Mouse (Mus musculus): Measurements from ENCODE around the gene Impdh1. TPM values are rescaled to one million over a fixed set of nuclear protein-coding genes. Genes with fewer than 3 reads are reported as not detected.
A peak's percentile ranks its signal among the peaks of the same experiment; 100 is the strongest.
"Not testable (repeated sequence)": the region's sequence is repeated elsewhere in the genome, so short reads cannot be mapped to it uniquely, and the experiment has no call there.

The Impdh1 gene
- 10 to 100 TPM; 22.7 to 23.0 TPM for total RNA-seq (2021)

DNA sequence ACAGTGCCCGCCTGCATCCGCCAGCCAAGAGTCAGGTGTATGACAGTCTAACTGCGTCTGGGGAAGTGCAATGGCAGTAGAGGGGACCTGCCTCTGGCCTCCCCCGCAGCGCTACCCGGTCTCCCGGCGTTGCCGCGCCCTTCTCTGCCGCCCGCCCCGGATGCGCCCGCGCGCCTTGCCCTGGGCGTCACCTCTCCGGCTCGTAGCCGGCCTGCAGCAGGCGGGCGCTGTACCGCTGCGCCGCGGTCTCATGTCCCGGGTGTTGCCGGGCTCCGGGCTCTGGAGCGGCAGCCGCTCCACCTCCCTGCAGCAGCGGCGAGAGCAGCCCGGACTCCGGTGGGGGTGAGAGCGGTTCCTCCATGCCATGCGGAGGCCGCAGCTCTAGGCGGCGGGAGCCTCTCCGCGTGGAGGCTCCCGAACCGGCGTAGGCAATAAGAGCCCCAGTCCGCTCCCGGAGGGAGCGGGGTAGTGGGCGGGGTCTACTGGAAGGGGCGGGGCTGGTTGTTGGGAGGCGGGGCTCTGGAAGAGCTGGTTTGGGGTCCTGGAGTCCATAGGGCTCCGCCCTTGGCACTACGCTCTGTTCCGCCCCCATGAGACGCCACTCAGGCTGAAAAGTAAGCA lies at the start of gene Impdh1:
Gene Impdh1, minus strand, starts transcription at position 484 of the 621 bp plus-strand sequence.
- DNase-seq (ENCODE audit: low spot score), result peak; percentile 71
- intact Hi-C loops (cut with DNase I), result no loop called here

DNA sequence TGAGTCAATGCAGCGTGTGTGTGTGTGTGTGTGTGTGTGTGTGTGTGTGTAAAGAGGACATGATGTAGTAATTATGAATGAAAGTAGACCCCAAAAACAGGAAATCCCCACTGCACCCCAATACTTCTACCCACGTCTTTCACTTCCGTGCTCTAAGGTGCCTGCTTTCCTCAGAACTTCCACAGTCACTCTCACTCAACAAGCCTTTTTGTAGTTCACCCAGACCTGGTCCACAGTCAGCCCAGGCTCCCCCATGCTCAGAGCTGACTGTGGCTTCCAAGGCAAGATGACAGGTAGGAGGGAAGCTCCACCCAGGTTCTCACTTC lies 48.3 kb upstream of the Impdh1 start:
- intact Hi-C loops (cut with DNase I), result loop anchor here (2.0 kb wide), 1 partner anchor 14 kb away; no protein-coding TSS in a partner anchor
- DNase-seq (ENCODE audit: low spot score), result no peak

DNA sequence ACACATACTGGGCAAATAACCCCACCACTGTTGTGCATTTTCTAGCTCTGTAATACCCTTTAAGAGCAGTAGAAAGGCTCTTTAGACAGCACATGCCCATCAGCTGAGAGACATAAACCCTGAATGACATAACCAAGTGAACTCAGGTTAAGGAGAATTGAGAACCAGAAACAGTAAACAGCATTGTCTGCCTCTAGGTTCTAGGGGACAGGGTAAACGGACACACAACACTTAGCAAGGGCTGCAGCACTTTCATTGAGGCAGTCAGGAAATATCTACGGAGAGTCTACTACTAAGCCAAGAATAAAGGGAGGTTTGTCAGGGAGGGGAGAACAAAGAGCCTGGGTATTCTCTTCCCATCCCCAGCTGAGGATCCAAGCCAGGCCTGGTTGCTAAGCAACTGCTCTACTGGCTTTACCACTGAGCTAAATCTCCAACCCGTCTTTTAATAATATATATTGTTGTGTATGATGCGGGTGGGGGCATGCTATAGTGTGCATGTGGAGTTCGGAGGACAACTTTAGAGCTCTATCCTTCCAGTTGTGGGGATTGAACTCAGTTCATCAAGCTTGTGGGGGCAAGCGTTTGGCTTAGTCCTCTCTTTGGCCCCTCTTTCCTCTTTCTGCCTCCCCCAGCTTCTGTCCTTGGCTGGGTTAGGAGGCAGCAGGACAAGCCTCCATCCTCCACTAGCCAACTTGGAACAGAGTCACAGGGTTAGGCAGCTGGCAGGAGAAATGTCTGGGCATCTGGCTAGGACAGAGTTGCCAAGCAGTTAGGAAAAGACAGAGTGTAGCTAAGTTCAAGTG lies 47.7 kb upstream of the Impdh1 start:
- intact Hi-C loops (cut with DNase I), result loop anchor here (2.0 kb wide), 1 partner anchor 13 kb away; no protein-coding TSS in a partner anchor
- DNase-seq (ENCODE audit: low spot score), result peak; percentile 49

DNA sequence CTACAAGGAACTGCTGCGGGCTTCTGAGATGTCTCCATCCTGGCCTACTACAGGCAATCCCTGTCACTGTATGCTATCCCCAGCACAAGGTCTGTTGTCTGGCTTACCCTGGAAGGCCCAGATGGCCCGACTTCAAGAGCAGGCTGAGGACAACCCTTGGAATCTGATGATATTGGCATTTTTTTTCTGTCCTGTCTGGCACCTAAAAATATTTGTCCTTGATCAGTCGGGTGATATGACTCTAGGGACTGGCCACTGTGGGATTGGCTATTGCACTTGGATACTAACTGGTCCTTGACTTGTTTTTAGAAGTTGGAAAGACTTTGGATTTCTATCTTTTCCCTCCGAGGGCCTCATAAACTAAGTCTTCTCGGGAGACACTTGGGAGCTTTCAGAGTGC lies 45.7 kb upstream of the Impdh1 start:
- intact Hi-C loops (cut with DNase I), result no loop called here
- no peak for DNase-seq (ENCODE audit: low spot score)

- DNase-seq (ENCODE audit: low spot score), result no peak
- intact Hi-C loops (cut with DNase I), result no loop called here
These were observed 43.3 kb upstream of the Impdh1 start for GRCm38 (mm10) chr6:29259418-29259817.

GRCm38 (mm10) chr6:29247072-29247471 lies 30.9 kb upstream of the Impdh1 start:
- DNase-seq (ENCODE audit: low spot score), result no peak
- intact Hi-C loops (cut with DNase I), result no loop called here

DNA sequence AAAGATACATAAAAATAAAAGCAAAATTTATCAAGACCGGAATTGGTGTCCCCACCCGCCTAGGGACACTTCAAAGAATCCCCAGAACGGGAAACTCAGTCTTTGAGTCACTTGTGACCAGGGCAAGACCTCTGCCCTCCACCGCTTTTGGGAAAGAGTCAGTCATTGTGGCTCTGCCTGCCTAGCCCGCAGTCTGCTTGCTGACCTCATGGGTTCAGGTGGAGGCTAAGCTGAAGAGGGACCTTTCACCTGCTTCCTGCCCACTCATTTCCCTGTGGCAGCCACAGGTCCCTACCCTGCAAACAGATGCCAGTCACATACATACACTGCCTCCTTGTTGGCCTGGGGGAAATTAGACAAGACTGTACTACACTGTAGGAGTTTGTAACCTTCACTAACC lies 30.4 kb upstream of the Impdh1 start:
- intact Hi-C loops (cut with DNase I), result no loop called here
- no peak for DNase-seq (ENCODE audit: low spot score)

DNA sequence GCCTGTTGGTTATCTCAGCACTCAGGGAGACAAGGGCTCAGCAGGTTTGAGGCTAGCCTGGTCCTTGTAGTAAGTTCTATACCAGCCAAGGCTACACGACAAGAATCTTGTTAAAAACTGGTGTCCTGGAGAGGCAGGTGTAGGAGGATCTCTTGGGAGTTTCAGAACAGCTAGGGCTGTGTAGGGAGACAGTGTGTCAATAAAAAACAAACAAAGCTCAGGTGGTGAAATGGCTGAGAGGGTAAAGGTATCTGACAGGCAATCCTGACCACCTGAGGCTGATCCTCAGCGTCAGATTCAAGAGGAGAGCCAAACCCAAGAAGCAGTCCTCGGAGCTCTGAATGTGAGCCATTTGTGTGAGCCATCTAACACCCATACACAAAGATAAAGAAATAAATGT lies 30.0 kb upstream of the Impdh1 start:
- intact Hi-C loops (cut with DNase I), result no loop called here
- DNase-seq (ENCODE audit: low spot score), result no peak

DNA sequence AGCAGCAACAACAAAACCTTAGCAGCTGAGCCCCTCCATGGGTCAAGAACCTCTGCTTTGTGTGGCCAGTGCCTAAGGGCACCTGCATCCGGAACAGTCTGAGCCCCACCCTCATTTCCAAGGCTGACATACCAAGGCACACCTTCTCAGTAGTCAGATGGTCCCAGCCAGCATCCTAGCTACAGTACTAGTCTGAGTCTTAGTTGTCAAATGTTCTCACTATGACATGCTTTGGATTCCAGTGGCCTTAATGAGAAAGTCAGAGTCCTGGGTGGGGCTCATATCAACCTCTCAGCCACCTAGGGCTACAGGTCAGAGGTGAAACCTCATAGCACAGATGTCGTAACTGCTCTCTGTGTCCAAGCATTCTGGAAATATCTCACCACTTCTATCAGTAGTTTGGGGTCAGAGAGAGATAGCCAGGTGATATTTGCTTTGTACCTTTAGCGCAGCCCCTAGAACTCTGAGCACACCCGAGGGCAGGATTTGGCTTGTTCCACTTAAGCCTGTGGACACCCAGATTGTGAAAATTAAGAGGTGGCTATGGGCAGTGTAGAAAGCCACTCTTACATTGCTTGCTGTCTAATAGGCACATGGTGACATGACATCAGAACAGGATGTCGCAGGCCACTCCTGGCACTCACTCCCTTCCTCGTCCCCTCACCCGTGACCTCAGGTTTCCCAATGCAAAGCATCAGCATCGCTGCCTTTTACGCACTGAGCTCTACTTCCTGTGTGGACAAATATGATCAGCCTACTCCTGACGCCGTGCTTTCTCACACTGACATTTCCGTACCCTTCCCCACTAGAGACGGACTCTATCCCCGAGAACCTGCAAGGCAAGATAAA lies 29.3 kb upstream of the Impdh1 start:
- no peak for DNase-seq (ENCODE audit: low spot score)
- intact Hi-C loops (cut with DNase I), result no loop called here

DNA sequence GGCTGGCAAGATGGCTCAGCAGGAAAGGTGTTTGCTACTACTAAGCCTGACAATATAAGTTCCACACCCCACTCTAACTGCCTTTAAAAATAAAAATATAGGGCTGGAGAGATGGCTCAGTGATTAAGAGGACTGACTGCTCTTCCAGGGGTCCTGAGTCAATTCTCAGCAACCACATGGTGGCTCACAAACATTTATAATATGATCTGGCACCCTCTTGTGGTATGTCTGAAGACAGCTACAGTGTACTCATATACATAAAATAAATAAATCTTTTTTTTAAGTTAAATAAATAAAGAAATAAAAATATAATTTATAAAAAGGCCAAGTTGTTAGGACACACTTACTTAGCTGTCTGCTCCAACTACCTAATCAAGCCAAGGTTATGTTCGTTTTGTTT lies 26.1 kb upstream of the Impdh1 start:
- intact Hi-C loops (cut with DNase I), result no loop called here
- DNase-seq (ENCODE audit: low spot score), result no peak

- no peak for DNase-seq (ENCODE audit: low spot score)
- intact Hi-C loops (cut with DNase I), result loop anchor here (1.0 to 2.0 kb wide), 2 partner anchors 37 to 75 kb away; no protein-coding TSS in a partner anchor
These were observed 25.5 kb upstream of the Impdh1 start for GRCm38 (mm10) chr6:29241697-29242096.

- DNase-seq (ENCODE audit: low spot score), result no peak
- intact Hi-C loops (cut with DNase I), result loop anchor here (1.0 to 2.0 kb wide), 3 partner anchors 36 to 74 kb away; no protein-coding TSS in a partner anchor
These were observed 24.6 kb upstream of the Impdh1 start for GRCm38 (mm10) chr6:29240806-29241205.

- intact Hi-C loops (cut with DNase I), result no loop called here
- no peak for DNase-seq (ENCODE audit: low spot score)
These were observed 18.1 kb upstream of the Impdh1 start for GRCm38 (mm10) chr6:29234272-29234671.

DNA sequence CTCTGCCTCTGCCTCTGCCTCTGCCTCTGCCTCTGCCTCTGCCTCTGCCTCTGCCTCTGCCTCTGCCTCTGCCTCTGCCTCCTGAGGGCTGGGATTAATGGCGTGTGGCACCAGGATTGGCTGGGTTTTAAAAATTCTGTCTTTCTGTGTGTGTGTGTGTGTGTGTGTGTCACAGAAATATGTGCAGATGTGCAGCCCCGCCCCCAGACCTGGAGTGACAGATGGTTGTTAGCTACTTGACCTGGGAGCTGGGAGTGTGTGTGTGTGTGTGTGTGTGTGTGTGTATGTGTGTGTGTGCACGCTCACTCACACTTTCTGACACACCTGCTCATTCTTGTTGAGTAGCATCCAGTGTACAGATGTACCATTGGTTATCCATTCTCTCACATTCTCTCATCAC lies 17.5 kb upstream of the Impdh1 start:
- no peak for DNase-seq (ENCODE audit: low spot score)

DNA sequence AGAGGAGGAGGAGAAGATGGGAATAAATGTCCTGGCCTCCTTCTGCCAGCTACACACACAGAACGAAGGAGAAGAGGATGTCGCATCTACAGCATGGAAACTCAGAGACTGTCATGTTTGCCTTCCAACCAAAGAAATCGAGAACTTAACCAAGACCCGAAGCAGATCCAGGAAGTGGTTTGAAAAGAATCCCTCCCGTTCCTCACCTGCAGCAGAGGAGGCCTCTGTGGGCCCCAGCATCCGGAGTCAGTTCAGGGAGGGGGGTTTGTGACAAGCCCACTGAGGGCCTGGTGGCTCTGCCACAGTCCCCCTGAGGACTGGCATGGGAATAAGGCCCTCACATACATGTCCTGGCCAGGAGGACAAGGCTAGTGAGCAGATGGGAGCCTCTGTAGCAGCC lies 16.2 kb upstream of the Impdh1 start:
- intact Hi-C loops (cut with DNase I), result no loop called here
- DNase-seq (ENCODE audit: low spot score), result no peak

More for the DNA sequence above, 17.5 kb upstream of the Impdh1 start:
- intact Hi-C loops (cut with DNase I), result no loop called here

DNA sequence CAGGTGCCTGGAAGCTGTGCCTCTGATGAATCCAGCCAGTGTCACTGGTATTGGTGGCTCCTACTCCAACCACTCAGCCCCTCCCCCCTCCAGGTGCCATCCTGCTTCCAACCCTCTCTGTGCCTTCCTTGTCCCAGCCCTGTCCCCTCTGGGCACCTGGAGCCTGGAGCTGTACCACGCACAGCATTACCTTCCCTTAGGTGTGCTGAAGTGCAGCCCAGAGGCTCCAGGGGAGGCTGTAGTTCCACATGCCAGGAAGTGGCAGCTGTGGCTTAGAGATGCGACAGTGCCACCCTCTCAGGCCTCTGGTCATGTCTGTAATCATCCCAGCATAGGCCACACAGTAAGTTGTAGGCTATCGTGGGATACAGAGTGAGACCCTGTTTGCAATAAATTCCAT lies 15.6 kb upstream of the Impdh1 start:
- DNase-seq (ENCODE audit: low spot score), result no peak
- intact Hi-C loops (cut with DNase I), result no loop called here

- intact Hi-C loops (cut with DNase I), result no loop called here
- DNase-seq (ENCODE audit: low spot score), result no peak
These were observed 14.2 kb upstream of the Impdh1 start for GRCm38 (mm10) chr6:29230386-29230785.

GRCm38 (mm10) chr6:29229265-29229913 lies 13.2 kb upstream of the Impdh1 start:
- intact Hi-C loops (cut with DNase I), result no loop called here
- no peak for DNase-seq (ENCODE audit: low spot score)

GRCm38 (mm10) chr6:29217717-29218116 lies 1.6 kb upstream of the Impdh1 start:
- intact Hi-C loops (cut with DNase I); DNase-seq (ENCODE audit: low spot score): not testable (repeated sequence)

- no peak for DNase-seq (ENCODE audit: low spot score)
These were observed 983 bp downstream of the Impdh1 start for GRCm38 (mm10) chr6:29215181-29215580.

More at GRCm38 (mm10) chr6:29215181-29215580, 983 bp downstream of the Impdh1 start:
- intact Hi-C loops (cut with DNase I), result no loop called here
